Mouse (Mus musculus) CD4-positive helper T cell, adult 2 months (primary cell): ENCODE measurements around the gene Sdk1.

ENCODE experiments used
- DNase-seq: peaks from one replicate; pipeline ENCODE4 v3.0.0-alpha.2; 2012; ENCODE audit warnings: low read depth, missing footprints, low spot score

Gene Sdk1

GRCm38 (mm10) chr5:142229811-142230205, 988.5 kb downstream of the Sdk1 start:
- DNase-seq = no peak

- DNase-seq = no peak
Measured at GRCm38 (mm10) chr5:142240288-142240687, 999.0 kb downstream of the Sdk1 start.

GRCm38 (mm10) chr5:142242597-142242996, 1001.3 kb downstream of the Sdk1 start:
- no peak for DNase-seq

- DNase-seq = no peak
Measured at GRCm38 (mm10) chr5:142243069-142243468, 1001.8 kb downstream of the Sdk1 start.

GRCm38 (mm10) chr5:142256231-142256630, 1014.9 kb downstream of the Sdk1 start:
- no peak for DNase-seq

GRCm38 (mm10) chr5:142258716-142259115, 1017.4 kb downstream of the Sdk1 start:
- DNase-seq = no peak

GRCm38 (mm10) chr5:142262060-142262459, 1020.8 kb downstream of the Sdk1 start:
- no peak for DNase-seq
